Mouse (Mus musculus) ES-E14 (cell line): ENCODE results near the gene Guca1a.

Source experiments
- CHD2 ChIP-seq: IDR thresholded peaks from 2 replicates; pipeline ENCODE4 v1.6.1; 2014; ENCODE audit warnings: mild to moderate bottlenecking, low read depth, low read length, inconsistent platforms
- HCFC1 ChIP-seq: IDR thresholded peaks from 2 replicates; pipeline ENCODE4 v1.6.1; 2012; ENCODE audit warnings: low read length, inconsistent platforms, borderline replicate concordance; ENCODE audit not compliant: insufficient read depth
- ZC3H11A ChIP-seq: IDR thresholded peaks from 2 replicates; pipeline ENCODE4 v1.6.1; 2012; ENCODE audit warnings: low read depth, mild to moderate bottlenecking, inconsistent platforms, low read length, borderline replicate concordance

DNA sequence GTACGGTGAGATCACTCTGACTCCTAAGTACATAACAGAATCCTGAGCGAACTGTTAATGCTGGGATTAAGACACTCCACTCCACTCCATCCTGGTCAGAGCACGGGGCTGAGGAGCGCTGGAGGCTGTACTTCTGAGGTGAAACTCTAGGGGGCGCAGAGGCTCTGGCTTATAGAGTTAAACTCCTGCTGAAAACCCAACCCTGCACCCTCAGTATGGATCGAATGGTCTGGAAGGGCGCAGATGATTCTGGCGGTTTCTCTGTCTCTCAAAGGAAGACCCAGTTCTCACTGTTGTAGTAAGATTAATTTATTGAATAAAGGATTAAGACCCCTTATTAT lies 8.1 kb upstream of the Guca1a start:
- TF ChIP-seq CHD2 (no peak), HCFC1 (no peak), ZC3H11A (no peak)
